Comparison of ENCODE assay signal across 9 mouse cellular contexts in the genomic region with DNA sequence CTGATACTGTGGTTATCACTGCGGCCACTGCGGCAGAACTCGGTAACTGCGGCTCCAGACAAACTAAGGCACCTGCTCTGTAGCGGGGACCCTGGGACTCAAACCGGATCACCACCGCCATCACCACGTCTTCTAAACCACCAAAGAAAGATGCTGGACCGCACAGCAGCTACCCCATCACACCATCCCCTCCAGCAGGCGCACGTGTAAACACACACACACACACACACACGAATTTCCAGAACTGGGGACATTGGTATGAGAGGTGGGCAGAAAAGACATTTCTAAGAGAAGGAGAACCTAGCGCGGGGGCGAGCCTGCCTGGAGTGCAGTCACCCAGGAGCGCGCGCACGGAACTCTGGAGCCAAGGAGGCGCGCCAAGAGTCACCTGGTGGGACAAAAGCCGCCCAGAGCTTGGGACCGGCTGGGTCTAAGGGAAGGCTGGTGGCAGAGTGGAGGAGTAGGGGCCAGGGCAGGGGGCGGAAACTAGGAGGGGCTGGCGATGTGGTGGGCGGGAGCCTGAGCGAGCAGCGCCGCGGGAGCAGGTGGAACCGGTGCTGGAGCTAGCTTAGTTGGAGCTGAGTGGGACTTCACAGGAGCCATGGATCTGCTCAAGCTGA. TPM values are rescaled to one million over a fixed set of nuclear protein-coding genes. Genes with fewer than 3 reads are reported as not detected.
A peak's percentile ranks its signal among the peaks of the same experiment; 100 is the strongest.
DNase-seq lines count a peak whose midpoint lies in the region; ATAC-seq lines count a peak whose summit lies in the region.
"Had no signal": no experiment of that assay in that cellular context is flagged by ENCODE, and none has a peak within 500 bp of the region (broad histone marks: within the 10 kb centered on the region; RNA-seq: fewer than 3 reads in every experiment).

A gene (plus strand): TSS at position 308 of the 620 bp plus-strand sequence.

- H3K36me3 ChIP-seq in heart, embryonic 15.5 days = no peaks in the 10 kb centered on the region
- no peaks in the 10 kb centered on the region for H3K36me3 ChIP-seq in stomach, embryonic 16.5 days (ENCODE audit: control insufficient read depth, insufficient read depth, low read length)

- H3K9ac ChIP-seq in heart, embryonic 15.5 days = peak within 1 kb of the TSS; percentile 25
- H3K9ac ChIP-seq in stomach, embryonic 16.5 days (ENCODE audit: low read length) = peak within 1 kb of the TSS; percentile 19; the same call in 1 of the 2 replicates

- 0 out of 2 replicates have a peak, but pooled peaks have one; percentile 31 for ATAC-seq in heart, embryonic 15.5 days (replicated peaks; ENCODE audit: insufficient number of reproducible peaks, insufficient read depth, low FRiP score, low read depth)
- ATAC-seq in granulocyte monocyte progenitor cell, adult 5-6 weeks (replicated peaks; ENCODE audit: poor library complexity, severe bottlenecking) = peak; percentile 14; the same call in 1 of the 2 replicates
- ATAC-seq in megakaryocyte progenitor cell, adult 5-6 weeks (replicated peaks; ENCODE audit: poor library complexity) = 0 out of 2 replicates have a peak, but pooled peaks have one; percentile 9
- ATAC-seq in stomach, embryonic 16.5 days (ENCODE audit: insufficient read depth, low FRiP score) = peak; percentile 85

- H3K4me1 ChIP-seq in heart, embryonic 15.5 days (replicated peaks) = peaks cover 11% of the 10 kb centered on the region
- H3K4me1 ChIP-seq in stomach, embryonic 16.5 days (ENCODE audit: control insufficient read depth, insufficient read depth, low read length) = peaks cover 7% of the 10 kb centered on the region; the same call in 1 of the 2 replicates

- H3K27ac ChIP-seq in heart, embryonic 15.5 days = no peak within 1 kb of the TSS
- no peak within 1 kb of the TSS for H3K27ac ChIP-seq in stomach, embryonic 16.5 days (ENCODE audit: low read length)

- H3K4me3 ChIP-seq in heart, embryonic 15.5 days = peak within 1 kb of the TSS; percentile 49
- peak within 1 kb of the TSS; percentile 39 for H3K4me3 ChIP-seq in stomach, embryonic 16.5 days (replicated peaks; ENCODE audit: low read length)

- no peak for DNase-seq in heart, adult 8-10 months (ENCODE audit: low spot score)
- peak; percentile 80 for DNase-seq in ZHBTc4 (ENCODE audit: low read depth, low spot score)
- no peak for DNase-seq in gastrocnemius, postnatal 4 days (ENCODE audit: low spot score in 2 of 2)
- DNase-seq in adrenal gland, adult (ENCODE audit: inconsistent age in 2 of 2, low spot score in 1 of 2) = no peak

- 1% methylated on average over 31 of the region's 31 CpGs for WGBS in heart, embryonic 15.5 days
- 1% methylated on average over 31 of the region's 31 CpGs for WGBS in stomach, embryonic 16.5 days

- H3K9me3 ChIP-seq in heart, embryonic 15.5 days (replicated peaks) = no peaks in the 10 kb centered on the region
- H3K9me3 ChIP-seq in stomach, embryonic 16.5 days (replicated peaks; ENCODE audit: control insufficient read depth, low read length) = no peaks in the 10 kb centered on the region

- peaks cover 56% of the 10 kb centered on the region for H3K27me3 ChIP-seq in heart, embryonic 15.5 days
- peaks cover 24% of the 10 kb centered on the region; the same call in 1 of the 2 replicates for H3K27me3 ChIP-seq in stomach, embryonic 16.5 days (ENCODE audit: control insufficient read depth, insufficient read depth, low read length)

- peak within 1 kb of the TSS; percentile 73 for H3K4me2 ChIP-seq in heart, embryonic 15.5 days
- peak within 1 kb of the TSS; percentile 60 for H3K4me2 ChIP-seq in stomach, embryonic 16.5 days (ENCODE audit: low read depth, low read length)

RNA-seq across cellular contexts. Expression of the gene that starts here (rescaled TPM):
- 0.05 TPM in 1 of 2 replicates, not detected in the other for polyA plus RNA-seq in heart, embryonic 15.5 days (2015; fragmentation: Nextera tagmentation; extraction: Ambion mirVana)
- total RNA-seq in heart, adult 8-10 months (2022) = not detected
- total RNA-seq in granulocyte monocyte progenitor cell, adult 5-6 weeks (2014; fragmentation: Nextera tagmentation) = not detected in 2 replicates
- total RNA-seq in granulocyte monocyte progenitor cell, adult 5-6 weeks (2017) = not detected in 2 replicates
- total RNA-seq in megakaryocyte progenitor cell, adult 5-6 weeks (2015) = not detected in 2 replicates
- total RNA-seq in megakaryocyte progenitor cell, adult 5-6 weeks (2017) = not detected in 2 replicates
- 1.1 and 1.3 TPM in 2 replicates for polyA plus RNA-seq in stomach, embryonic 16.5 days (2015; fragmentation: Nextera tagmentation; extraction: Ambion mirVana)
- not detected for total RNA-seq in gastrocnemius, postnatal 4 days (2021)
- total RNA-seq: liver, adult 2 months had no signal
- polyA plus RNA-seq: liver, adult 2 months had no signal

Comparison
In these comparisons a context has a peak if more than half of its experiments do, and no peak if none do; other contexts are left out.
1. Peak in ATAC-seq, H3K4me3 ChIP-seq, H3K9ac ChIP-seq and H3K4me2 ChIP-seq in heart, embryonic 15.5 days; RNA of the gene not detected or under 1 TPM.
2. Peak in ATAC-seq in granulocyte monocyte progenitor cell, adult 5-6 weeks; RNA of the gene not detected or under 1 TPM.
3. Peak in ATAC-seq in megakaryocyte progenitor cell, adult 5-6 weeks; RNA of the gene not detected or under 1 TPM.
4. ATAC-seq: peak in every context shown above with its lines; median percentile 85 in stomach, embryonic 16.5 days; 31 in heart, embryonic 15.5 days; 14 in granulocyte monocyte progenitor cell, adult 5-6 weeks; 9 in megakaryocyte progenitor cell, adult 5-6 weeks.